Mouse (Mus musculus): ENCODE results near the gene Arfrp1. TPM values are rescaled to one million over a fixed set of nuclear protein-coding genes. Genes with fewer than 3 reads are reported as not detected.

Gene Arfrp1
- polyA plus RNA-seq (2012; ENCODE audit: insufficient read depth, low replicate concordance), result 5.0 and 9.7 TPM in 2 replicates

DNA sequence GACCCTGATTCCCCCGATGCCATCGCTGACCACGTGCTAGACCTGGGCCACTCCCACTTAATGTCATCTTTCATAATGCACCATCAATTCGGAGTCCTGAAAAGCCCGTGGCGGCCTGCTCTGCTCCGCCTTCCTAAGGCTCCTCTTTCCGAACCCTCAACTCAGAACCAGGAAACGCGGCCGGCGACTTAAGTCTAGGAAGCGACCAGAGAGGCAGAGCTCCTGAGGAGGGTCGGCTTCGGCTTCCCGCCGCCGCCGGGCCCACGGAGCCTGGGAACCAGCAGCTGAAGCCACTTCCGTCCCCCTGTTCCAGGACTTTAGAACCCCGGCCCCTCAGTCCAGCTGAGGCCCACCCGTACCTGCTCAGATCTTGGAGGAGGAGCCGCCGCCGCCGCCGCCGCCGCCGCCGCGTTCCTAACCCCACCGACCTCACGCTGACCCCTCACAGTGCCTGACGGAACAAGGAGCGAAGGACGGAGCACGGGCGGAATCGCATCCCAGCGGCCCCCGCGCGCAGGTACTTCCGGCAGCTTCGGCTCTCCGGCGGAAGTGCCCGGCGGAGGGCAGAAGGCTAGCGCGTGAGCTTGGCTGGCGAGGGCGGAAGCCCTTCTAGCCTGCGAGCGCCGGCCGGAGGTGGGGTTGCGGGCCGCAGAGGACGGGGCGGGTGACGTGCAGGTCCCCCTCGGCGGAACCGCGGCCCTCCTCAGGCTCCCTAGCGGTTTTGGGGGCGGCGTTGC is at the start of gene Arfrp1, which contains the start of gene Zgpat:
Arfrp1 (minus strand) TSS at position 545 of the 737 bp plus-strand sequence.
Zgpat (plus strand) TSS at position 69 of the 737 bp plus-strand sequence.
- H3K4me3 ChIP-seq (replicated peaks), result peak within 1 kb of the TSS; percentile 94
- H3K36me3 ChIP-seq (replicated peaks; ENCODE audit: low read length), result peaks cover 48% of the 10 kb centered on the region
- H3K27me3 ChIP-seq (replicated peaks), result no peaks in the 10 kb centered on the region
- TF ChIP-seq GATA1 (IDR thresholded peaks at IDR 0.05; ENCODE audit: borderline replicate concordance, low read length), result no peak
- H3K4me1 ChIP-seq, result peaks cover 57% of the 10 kb centered on the region
- H3K9me3 ChIP-seq, result no peaks in the 10 kb centered on the region

DNA sequence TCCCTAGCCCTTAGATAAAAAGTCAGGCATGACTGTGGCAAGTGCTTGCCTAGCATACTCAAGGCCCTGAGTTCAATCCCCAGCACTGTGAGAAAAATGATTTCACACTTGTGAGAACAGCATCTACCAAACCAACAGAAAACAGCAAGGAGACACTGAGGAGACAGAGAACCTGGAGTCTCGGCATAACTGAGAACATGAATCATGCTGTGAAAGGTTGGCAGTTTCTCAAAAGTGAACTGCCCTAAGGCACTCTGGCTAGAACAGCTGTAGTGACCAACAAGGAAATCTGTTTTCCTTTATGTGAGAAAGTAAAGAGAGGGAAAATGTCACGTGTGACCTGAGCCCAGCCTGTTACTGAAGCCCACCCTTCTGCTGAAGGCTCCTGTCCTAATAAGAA is 47.9 kb upstream of the Arfrp1 start:
- TF ChIP-seq GATA1 (IDR thresholded peaks at IDR 0.05; ENCODE audit: borderline replicate concordance, low read length) (no peak), FLI1 (IDR thresholded peaks at IDR 0.05; ENCODE audit: low read length) (no peak)
- peaks cover 46% of the 10 kb centered on the region for H3K4me1 ChIP-seq
- no peaks in the 10 kb centered on the region for H3K36me3 ChIP-seq (replicated peaks; ENCODE audit: low read length)
- H3K4me3 ChIP-seq (replicated peaks), result no peak overlapping the region
- peaks cover 22% of the 10 kb centered on the region for H3K27me3 ChIP-seq (replicated peaks)
- H3K9me3 ChIP-seq, result no peaks in the 10 kb centered on the region

DNA sequence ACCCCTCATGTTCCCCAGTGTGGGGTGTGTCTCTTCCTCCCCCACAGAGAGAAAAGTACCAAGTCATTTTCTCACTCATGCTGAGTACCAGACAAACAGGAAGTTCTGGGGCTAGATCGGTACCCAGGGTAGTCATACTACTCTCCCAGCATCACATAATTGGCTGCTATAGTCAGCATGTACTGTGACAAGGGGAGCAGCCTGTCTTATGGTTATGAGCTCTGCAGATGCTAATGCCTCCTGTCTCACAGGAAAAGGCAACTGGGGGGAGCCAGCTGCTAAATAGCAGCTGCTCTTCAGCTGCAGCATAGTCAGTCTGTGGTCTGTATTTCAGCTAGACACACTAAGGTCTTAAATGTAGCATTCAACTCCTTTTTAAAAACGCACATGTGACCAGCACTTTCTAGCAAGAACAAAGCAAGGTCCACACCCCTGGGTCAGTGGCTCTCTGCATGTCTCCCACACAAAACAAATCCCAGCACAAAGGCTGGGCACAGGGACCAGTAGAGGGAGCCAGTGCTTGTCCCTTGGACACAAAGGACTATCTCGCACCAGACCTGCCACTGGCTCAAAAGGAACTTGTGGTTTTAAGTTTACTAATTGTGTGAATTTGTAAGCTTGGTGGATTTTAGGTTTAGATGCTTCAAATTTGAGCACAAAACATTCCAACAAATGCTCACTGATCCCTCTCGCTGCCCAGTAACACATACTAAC is 45.7 kb upstream of the Arfrp1 start:
- peaks cover 8% of the 10 kb centered on the region for H3K27me3 ChIP-seq (replicated peaks)
- no peaks in the 10 kb centered on the region for H3K9me3 ChIP-seq
- H3K4me3 ChIP-seq (replicated peaks), result peak overlapping the region; percentile 81
- TF ChIP-seq FLI1 (IDR thresholded peaks at IDR 0.05; ENCODE audit: low read length) (no peak), GATA1 (IDR thresholded peaks at IDR 0.05; ENCODE audit: borderline replicate concordance, low read length) (no peak)
- no peaks in the 10 kb centered on the region for H3K36me3 ChIP-seq (replicated peaks; ENCODE audit: low read length)
- H3K4me1 ChIP-seq, result peaks cover 46% of the 10 kb centered on the region

DNA sequence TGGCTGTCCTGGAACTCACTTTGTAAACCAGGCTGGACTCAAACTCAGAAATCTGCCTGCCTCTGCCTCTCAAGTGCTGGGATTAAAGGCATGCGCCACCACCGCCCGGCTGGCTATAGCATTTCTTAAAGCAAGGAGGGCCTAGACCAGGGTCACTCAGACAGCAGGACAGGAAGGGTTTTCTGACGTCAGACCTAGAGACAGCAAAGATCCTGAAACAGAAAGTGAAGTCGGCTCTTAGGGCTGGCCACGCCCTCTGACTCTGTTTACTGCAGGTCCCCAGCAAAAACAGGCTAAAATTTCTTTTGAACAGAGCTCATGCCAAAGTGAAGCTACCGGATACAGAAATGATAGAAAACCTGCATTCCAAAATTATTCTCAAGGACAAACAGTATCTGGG is 44.4 kb upstream of the Arfrp1 start:
- Histone ChIP-seq H3K9me3 (no peaks in the 10 kb centered on the region), H3K36me3 (replicated peaks; ENCODE audit: low read length) (peaks cover under 1% of the 10 kb centered on the region), H3K4me1 (peaks cover 44% of the 10 kb centered on the region), H3K4me3 (replicated peaks) (no peak overlapping the region), H3K27me3 (replicated peaks) (peaks cover 10% of the 10 kb centered on the region)
- TF ChIP-seq GATA1 (IDR thresholded peaks at IDR 0.05; ENCODE audit: borderline replicate concordance, low read length) (no peak), FLI1 (IDR thresholded peaks at IDR 0.05; ENCODE audit: low read length) (no peak)

DNA sequence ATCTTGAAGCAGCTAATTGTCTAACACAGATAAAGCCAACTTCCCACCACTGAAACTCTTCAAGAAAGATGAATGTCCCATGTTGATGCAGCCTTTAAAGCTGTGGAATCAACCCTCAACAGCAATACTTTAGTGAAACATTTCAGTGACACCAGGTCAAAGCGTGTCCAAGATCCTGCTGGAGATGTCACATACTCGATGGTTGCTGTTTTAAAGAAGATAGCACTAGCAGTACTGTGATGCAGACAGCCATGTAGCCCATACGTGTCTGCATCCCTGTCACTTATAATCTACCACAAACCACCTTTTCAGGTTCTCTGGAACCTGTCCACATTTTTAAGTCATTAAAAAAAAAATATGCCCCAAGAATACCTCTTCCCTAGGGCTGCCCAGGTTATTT is 38.5 kb upstream of the Arfrp1 start:
- TF ChIP-seq GATA1 (IDR thresholded peaks at IDR 0.05; ENCODE audit: borderline replicate concordance, low read length) (no peak), FLI1 (IDR thresholded peaks at IDR 0.05; ENCODE audit: low read length) (no peak)
- H3K9me3 ChIP-seq, result no peaks in the 10 kb centered on the region
- H3K4me3 ChIP-seq (replicated peaks), result no peak overlapping the region
- peaks cover 47% of the 10 kb centered on the region for H3K4me1 ChIP-seq
- peaks cover 3% of the 10 kb centered on the region for H3K36me3 ChIP-seq (replicated peaks; ENCODE audit: low read length)
- peaks cover 17% of the 10 kb centered on the region for H3K27me3 ChIP-seq (replicated peaks)

DNA sequence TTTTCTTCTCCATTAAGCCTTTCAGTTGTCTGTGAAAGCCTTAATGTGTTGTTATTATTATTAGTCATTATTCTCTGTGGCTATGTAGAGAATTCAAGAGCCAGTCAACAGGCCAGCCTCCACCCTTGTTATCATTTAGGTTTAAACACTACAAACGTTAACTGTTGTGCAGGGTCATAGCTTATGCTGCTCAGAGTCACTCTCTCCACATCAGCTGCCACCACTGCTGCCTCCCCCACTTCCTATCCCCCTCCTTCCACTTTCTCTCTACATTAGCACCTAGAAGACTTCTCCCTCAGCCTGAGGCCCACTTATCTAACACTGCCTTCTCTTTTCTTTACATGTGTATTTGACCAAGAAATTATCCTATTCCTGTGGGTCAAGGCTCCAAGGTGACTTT is 36.3 kb upstream of the Arfrp1 start:
- peaks cover 49% of the 10 kb centered on the region for H3K4me1 ChIP-seq
- peaks cover 18% of the 10 kb centered on the region for H3K27me3 ChIP-seq (replicated peaks)
- TF ChIP-seq FLI1 (IDR thresholded peaks at IDR 0.05; ENCODE audit: low read length) (no peak), GATA1 (IDR thresholded peaks at IDR 0.05; ENCODE audit: borderline replicate concordance, low read length) (no peak)
- H3K36me3 ChIP-seq (replicated peaks; ENCODE audit: low read length), result peaks cover 3% of the 10 kb centered on the region
- H3K9me3 ChIP-seq, result no peaks in the 10 kb centered on the region
- H3K4me3 ChIP-seq (replicated peaks), result peak overlapping the region; percentile 47

DNA sequence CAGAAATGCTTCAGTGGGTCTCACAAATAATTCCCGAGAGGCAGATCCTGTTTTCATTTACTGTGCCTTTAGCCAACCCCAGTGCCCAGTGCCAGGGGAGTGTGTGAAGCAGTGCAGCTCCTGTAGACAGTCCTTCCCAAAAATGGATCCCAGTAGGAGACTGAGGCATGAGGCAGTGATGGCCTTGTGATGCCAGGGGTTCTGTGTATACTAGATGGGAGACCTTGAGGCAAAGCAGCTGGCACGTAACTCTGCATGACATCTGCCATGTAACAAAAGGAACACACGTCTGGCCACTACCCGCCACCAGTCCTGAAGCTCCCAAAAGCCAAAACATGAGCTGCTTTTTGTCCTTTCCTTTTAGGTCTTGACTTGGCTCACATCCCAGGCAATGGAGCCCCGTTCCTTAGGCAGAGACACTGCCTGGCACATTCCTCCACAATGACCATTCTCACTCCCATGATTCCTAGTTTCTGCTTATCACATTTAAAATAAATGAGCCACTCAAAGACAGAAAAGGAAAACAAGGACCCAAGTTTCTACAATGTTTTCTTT is 32.1 kb upstream of the Arfrp1 start:
- peaks cover 9% of the 10 kb centered on the region for H3K36me3 ChIP-seq (replicated peaks; ENCODE audit: low read length)
- TF ChIP-seq GATA1 (IDR thresholded peaks at IDR 0.05; ENCODE audit: borderline replicate concordance, low read length) (no peak), FLI1 (IDR thresholded peaks at IDR 0.05; ENCODE audit: low read length) (no peak)
- H3K4me1 ChIP-seq, result peaks cover 28% of the 10 kb centered on the region

DNA sequence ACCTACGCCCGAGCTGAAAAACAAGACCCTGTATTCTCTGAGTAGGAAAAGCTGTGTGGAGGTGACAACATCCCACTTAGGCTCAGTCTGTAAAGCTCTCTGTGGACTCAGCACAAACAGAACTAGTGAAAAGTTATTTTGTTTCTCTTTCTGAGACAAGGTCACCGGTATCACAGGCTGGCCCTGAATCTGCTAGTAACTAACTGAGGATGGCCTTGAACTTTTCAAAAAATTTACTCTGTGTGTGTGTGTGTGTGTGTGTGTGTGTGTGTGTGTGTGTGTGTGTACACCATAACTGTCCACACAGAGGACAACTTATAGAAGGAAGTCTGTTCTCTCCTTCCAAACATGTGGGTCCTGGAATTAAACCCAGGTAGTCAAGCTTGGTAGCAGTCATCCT is 28.9 kb upstream of the Arfrp1 start:
- Histone ChIP-seq H3K36me3 (replicated peaks; ENCODE audit: low read length) (peaks cover 28% of the 10 kb centered on the region), H3K4me1 (peaks cover 14% of the 10 kb centered on the region; the same call in 1 of the 2 replicates), H3K27me3 (replicated peaks) (peaks cover 17% of the 10 kb centered on the region), H3K9me3 (no peaks in the 10 kb centered on the region), H3K4me3 (replicated peaks) (no peak overlapping the region)
- TF ChIP-seq GATA1 (IDR thresholded peaks at IDR 0.05; ENCODE audit: borderline replicate concordance, low read length) (no peak), FLI1 (IDR thresholded peaks at IDR 0.05; ENCODE audit: low read length) (no peak)

More for the DNA sequence above, 32.1 kb upstream of the Arfrp1 start:
- H3K9me3 ChIP-seq, result no peaks in the 10 kb centered on the region
- H3K27me3 ChIP-seq (replicated peaks), result peaks cover 16% of the 10 kb centered on the region
- no peak overlapping the region for H3K4me3 ChIP-seq (replicated peaks)

DNA sequence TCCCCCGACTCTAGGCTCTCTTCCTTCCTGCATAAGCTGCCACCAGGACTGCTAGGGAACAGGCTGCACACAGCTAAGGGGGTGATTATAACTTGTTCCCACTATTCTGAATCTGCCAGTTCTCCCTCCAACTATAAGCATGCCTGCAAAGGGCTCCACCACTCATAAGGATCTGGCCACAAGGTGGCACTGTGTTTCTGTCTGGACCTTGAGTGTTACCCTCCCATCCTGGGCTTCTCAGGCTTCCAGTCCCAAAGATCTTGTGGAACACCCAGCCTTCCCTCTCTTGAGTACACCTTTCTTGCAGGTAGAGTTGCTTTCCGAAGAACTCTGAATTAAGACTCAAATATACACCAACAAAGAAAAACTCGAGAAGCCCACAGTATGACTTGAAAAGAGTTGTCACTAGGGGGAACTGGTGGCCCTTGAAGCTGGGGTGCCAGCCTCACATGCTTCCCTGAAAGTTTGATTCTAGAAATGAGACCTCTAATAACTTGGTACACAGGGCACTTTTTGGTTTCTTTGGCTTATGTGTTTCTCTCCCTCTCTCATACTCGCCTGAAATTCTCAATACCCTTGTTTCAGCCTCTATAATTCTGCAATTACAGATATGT is 27.5 kb upstream of the Arfrp1 start:
- TF ChIP-seq FLI1 (IDR thresholded peaks at IDR 0.05; ENCODE audit: low read length), result no peak
- no peak for TF ChIP-seq GATA1 (IDR thresholded peaks at IDR 0.05; ENCODE audit: borderline replicate concordance, low read length)
- peaks cover 15% of the 10 kb centered on the region for H3K27me3 ChIP-seq (replicated peaks)
- peaks cover 29% of the 10 kb centered on the region for H3K36me3 ChIP-seq (replicated peaks; ENCODE audit: low read length)
- peaks cover 11% of the 10 kb centered on the region; the same call in 1 of the 2 replicates for H3K4me1 ChIP-seq
- H3K4me3 ChIP-seq (replicated peaks), result no peak overlapping the region
- no peaks in the 10 kb centered on the region for H3K9me3 ChIP-seq

All from megakaryocyte, embryonic 14.5 days (primary cell).